Mouse (Mus musculus) left cerebral cortex, postnatal 10 days (tissue): Measurements from ENCODE around the gene Gabra2. TPM values are rescaled to one million over a fixed set of nuclear protein-coding genes. Genes with fewer than 3 reads are reported as not detected.

Source experiments
- DNase-seq, 2 experiments: peaks; one replicate each; pipeline ENCODE4 v3.0.0; 2021 to 2022; ENCODE audit warnings: low spot score in 2 of 2, mixed read lengths in 1 of 2; ENCODE audit errors: extremely low spot score in 1 of 2
- intact Hi-C: fragments of 180-260 bp; cut with DNase I; formaldehyde crosslinking; loops from one replicate; pipeline ENCODE4 v1.15.1; 2025
- total RNA-seq, 2 experiments: library from RNA; stranded (reverse); gene quantifications; 2 replicates each; pipeline ENCODE4 v1.2.3; 2021

Gene Gabra2
- total RNA-seq, 2 experiments from 2014 or later, result 69.5 to 71.2 TPM

DNA sequence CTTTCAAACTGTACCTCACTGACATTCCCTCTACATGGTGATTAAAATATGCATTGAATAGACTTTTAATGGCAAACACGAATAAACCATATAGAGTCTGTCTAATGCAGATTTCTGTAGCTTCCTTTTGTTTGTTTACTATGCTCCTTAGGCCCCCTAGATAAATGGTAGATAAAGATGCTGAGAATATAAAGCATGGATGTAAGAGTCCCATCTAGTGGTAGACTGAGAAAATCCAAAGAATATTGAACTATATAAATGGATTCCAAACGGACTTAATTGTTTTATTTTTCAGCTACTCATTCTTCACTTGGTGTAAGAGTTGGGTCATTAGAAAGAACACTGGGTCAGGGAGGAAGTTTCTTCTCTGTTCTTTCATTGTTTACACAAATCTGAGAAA, 102.4 kb downstream of the Gabra2 start:
- intact Hi-C loops, result loop anchor here (5.0 kb wide), 1 partner anchor 1291 kb away; no protein-coding TSS in a partner anchor
- DNase-seq, result no peak

DNA sequence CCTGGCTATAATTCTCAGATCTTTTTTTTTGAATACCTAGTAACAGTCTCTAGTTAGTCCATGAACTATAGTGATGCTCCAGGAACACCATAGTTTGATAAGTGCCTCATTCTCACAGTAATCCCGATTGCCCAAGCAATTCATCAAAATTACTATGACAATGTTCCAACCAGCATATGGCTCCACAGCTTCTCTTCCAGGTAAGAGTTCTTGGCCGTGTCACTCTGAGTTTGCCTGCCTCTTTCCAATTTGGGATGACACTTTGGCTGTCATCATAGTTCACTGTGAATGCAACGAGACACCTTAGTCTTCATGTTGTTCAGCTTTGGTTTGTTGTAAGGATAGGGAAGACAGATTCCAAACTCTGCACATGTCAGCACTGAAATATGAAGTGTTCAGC, 104.8 kb downstream of the Gabra2 start:
- DNase-seq, result no peak
- intact Hi-C loops, result loop anchor here (5.0 kb wide), 1 partner anchor 1289 kb away; no protein-coding TSS in a partner anchor
